Mouse (Mus musculus) forebrain, embryonic 14.5 days (tissue): ENCODE data around the gene Mcur1. TPM values are rescaled to one million over a fixed set of nuclear protein-coding genes. Genes with fewer than 3 reads are reported as not detected.

Experiments used
- ATAC-seq: fragments of 200-750 bp; cut with Nextera tagmentation; 2 replicates; pipeline ENCODE4 v1.8.0; 2017; ENCODE audit warnings: mild to moderate bottlenecking, moderate library complexity
- DNase-seq: peaks from one replicate; pipeline ENCODE4 v3.0.0-alpha.2; 2015; ENCODE audit warnings: low spot score
- H3K27ac ChIP-seq: fragments of 300-500 bp; sonication (generic); 2 replicates; pipeline ENCODE4 v1.5.1; 2014; ENCODE audit warnings: low read depth, mild to moderate bottlenecking, control low read depth, low read length, moderate library complexity
- H3K27me3 ChIP-seq: fragments of 300-500 bp; sonication (generic); replicated peaks from 2 replicates; pipeline ENCODE4 v1.6.1; 2014; ENCODE audit warnings: low read length, control low read depth, mixed read lengths; ENCODE audit not compliant: control insufficient read depth, insufficient read depth
- H3K36me3 ChIP-seq: fragments of 300-500 bp; sonication (generic); 2 replicates; pipeline ENCODE4 v1.6.1; 2014; ENCODE audit warnings: low read length, control low read depth; ENCODE audit not compliant: control insufficient read depth, insufficient read depth
- H3K4me1 ChIP-seq: fragments of 300-500 bp; sonication (generic); 2 replicates; pipeline ENCODE4 v1.6.1; 2014; ENCODE audit warnings: antibody characterized with exemption, low read length, control low read depth; ENCODE audit not compliant: control insufficient read depth, insufficient read depth
- H3K4me2 ChIP-seq: fragments of 300-500 bp; sonication (generic); 2 replicates; pipeline ENCODE4 v1.6.1; 2014; ENCODE audit warnings: mild to moderate bottlenecking, control low read depth, low read length
- H3K4me3 ChIP-seq: fragments of 300-500 bp; sonication (generic); 2 replicates; pipeline ENCODE4 v1.5.1; 2014; ENCODE audit warnings: low read depth, low read length, control low read depth
- H3K9ac ChIP-seq: fragments of 300-500 bp; sonication (generic); 2 replicates; pipeline ENCODE4 v1.6.1; 2014; ENCODE audit warnings: mild to moderate bottlenecking, low read length, control low read depth, moderate library complexity
- H3K9me3 ChIP-seq: fragments of 300-500 bp; sonication (generic); replicated peaks from 2 replicates; pipeline ENCODE4 v1.6.1; 2016; ENCODE audit warnings: low read length, control low read depth, mixed read lengths; ENCODE audit not compliant: control insufficient read depth
- WGBS: fragments of 180-500 bp; shearing (Covaris S2); extraction: QIAGEN DNeasy Blood & Tissue Kit; methylation state at CpG from one replicate; pipeline ENCODE4 v1.1.7; 2014; 5-methylcytosine and 5-hydroxymethylcytosine counted together
- polyA plus RNA-seq: library from polyadenylated mRNA; unstranded; fragments of >200 nt; fragmentation: Nextera tagmentation; extraction: Ambion mirVana; gene quantifications from 2 replicates; pipeline ENCODE4 v1.2.1, GENCODE M21; 2014

Mcur1 gene
- polyA plus RNA-seq, 1 experiment from 2014 or later = 7.2 TPM

- no peaks in the 10 kb centered on the region for H3K27me3 ChIP-seq
- H3K4me1 ChIP-seq = peaks cover 27% of the 10 kb centered on the region
- peak overlapping the region; percentile 29; the same call in 1 of the 2 replicates for H3K9ac ChIP-seq
- no peaks in the 10 kb centered on the region for H3K36me3 ChIP-seq
- no peak overlapping the region for H3K4me2 ChIP-seq
- no peak overlapping the region for H3K4me3 ChIP-seq
- peak overlapping the region; percentile 44 for H3K27ac ChIP-seq
- DNase-seq (peak; percentile 41), ATAC-seq (peak; percentile 40)
- no peaks in the 10 kb centered on the region for H3K9me3 ChIP-seq
- 37% methylated on average over 16 of the region's 16 CpGs for WGBS
Observed at GRCm38 (mm10) chr13:43525363-43526134, 34.4 kb downstream of the Mcur1 start.

GRCm38 (mm10) chr13:43524491-43525362 is 35.3 kb downstream of the Mcur1 start:
- Histone ChIP-seq H3K27ac (peak overlapping the region; percentile 44; the same call in 1 of the 2 replicates), H3K36me3 (no peaks in the 10 kb centered on the region), H3K27me3 (no peaks in the 10 kb centered on the region), H3K9ac (no peak overlapping the region), H3K9me3 (no peaks in the 10 kb centered on the region), H3K4me2 (no peak overlapping the region), H3K4me3 (no peak overlapping the region), H3K4me1 (peaks cover 20% of the 10 kb centered on the region)
- peak; percentile 73 for DNase-seq
- WGBS = 54% methylated on average over 16 of the region's 16 CpGs
- peak; percentile 70 for ATAC-seq

- Histone ChIP-seq H3K4me1 (peaks cover 20% of the 10 kb centered on the region), H3K9ac (no peak overlapping the region), H3K4me2 (no peak overlapping the region), H3K27me3 (no peaks in the 10 kb centered on the region), H3K27ac (no peak overlapping the region), H3K9me3 (no peaks in the 10 kb centered on the region), H3K4me3 (no peak overlapping the region), H3K36me3 (no peaks in the 10 kb centered on the region)
- WGBS = 34% methylated on average over 7 of the region's 7 CpGs
- no peak for ATAC-seq
- DNase-seq = no peak
Observed at GRCm38 (mm10) chr13:43523906-43524480, 36.0 kb downstream of the Mcur1 start.

DNA sequence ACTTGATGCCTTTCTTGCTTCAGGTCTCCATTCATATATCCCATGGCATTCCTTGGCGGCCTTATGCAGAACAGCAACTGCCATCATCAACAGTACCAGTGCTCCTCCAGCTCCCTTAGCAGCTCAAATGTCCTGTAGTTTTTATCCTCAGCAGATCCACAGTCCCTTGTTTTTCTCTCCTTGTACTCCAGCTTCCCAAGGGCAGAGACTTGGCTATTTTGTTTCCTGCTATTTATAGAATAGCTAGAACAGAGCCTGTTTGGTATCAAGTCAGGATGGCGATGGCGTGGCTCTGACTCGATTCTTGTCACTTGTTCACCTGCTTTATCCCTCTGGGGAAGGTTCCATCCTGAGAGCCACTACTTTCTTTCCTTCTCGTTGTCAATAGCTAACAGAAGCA is 38.1 kb downstream of the Mcur1 start:
- WGBS = 91% methylated on average over 5 of the region's 5 CpGs
- H3K36me3 ChIP-seq = no peaks in the 10 kb centered on the region
- H3K4me2 ChIP-seq = no peak overlapping the region
- peaks cover 20% of the 10 kb centered on the region for H3K4me1 ChIP-seq
- DNase-seq (no peak), ATAC-seq (no peak)
- H3K4me3 ChIP-seq = no peak overlapping the region
- no peaks in the 10 kb centered on the region for H3K27me3 ChIP-seq
- no peak overlapping the region for H3K9ac ChIP-seq
- H3K27ac ChIP-seq = no peak overlapping the region
- no peaks in the 10 kb centered on the region for H3K9me3 ChIP-seq

DNA sequence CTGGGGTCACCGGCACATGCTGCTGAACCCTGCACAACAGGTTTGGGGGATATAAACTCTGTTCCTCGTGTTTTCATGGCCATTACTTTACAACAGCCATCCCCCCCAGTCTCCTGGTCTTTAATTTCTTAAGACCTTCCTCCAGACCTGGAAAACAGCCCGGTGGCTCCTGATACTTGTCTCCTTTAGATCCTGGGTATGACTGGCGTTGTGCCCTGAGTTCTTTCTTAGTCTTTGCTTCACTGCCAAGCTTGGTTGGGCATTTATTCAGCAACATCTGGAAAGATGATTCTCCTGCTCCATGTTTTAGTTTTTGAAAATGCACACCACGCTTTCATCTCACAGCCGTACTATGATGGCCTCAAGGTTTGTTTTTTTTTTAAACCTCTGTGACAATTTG is 40.7 kb downstream of the Mcur1 start:
- no peak overlapping the region for H3K4me2 ChIP-seq
- no peak overlapping the region for H3K4me3 ChIP-seq
- no peaks in the 10 kb centered on the region for H3K9me3 ChIP-seq
- no peaks in the 10 kb centered on the region for H3K27me3 ChIP-seq
- ATAC-seq (no peak), DNase-seq (no peak)
- 77% methylated on average over 6 of the region's 6 CpGs for WGBS
- peaks cover 2% of the 10 kb centered on the region; the same call in 1 of the 2 replicates for H3K4me1 ChIP-seq
- H3K36me3 ChIP-seq = no peaks in the 10 kb centered on the region
- no peak overlapping the region for H3K9ac ChIP-seq
- no peak overlapping the region for H3K27ac ChIP-seq

- no peaks in the 10 kb centered on the region for H3K36me3 ChIP-seq
- DNase-seq (peak; percentile 45), ATAC-seq (no peak)
- no peaks in the 10 kb centered on the region for H3K27me3 ChIP-seq
- H3K4me1 ChIP-seq = no peaks in the 10 kb centered on the region
- H3K27ac ChIP-seq = no peak overlapping the region
- H3K4me3 ChIP-seq = no peak overlapping the region
- H3K9ac ChIP-seq = no peak overlapping the region
- WGBS = 70% methylated on average over 8 of the region's 8 CpGs
- H3K4me2 ChIP-seq = no peak overlapping the region
- H3K9me3 ChIP-seq = no peaks in the 10 kb centered on the region
Observed at GRCm38 (mm10) chr13:43517371-43517770, 42.6 kb downstream of the Mcur1 start.

DNA sequence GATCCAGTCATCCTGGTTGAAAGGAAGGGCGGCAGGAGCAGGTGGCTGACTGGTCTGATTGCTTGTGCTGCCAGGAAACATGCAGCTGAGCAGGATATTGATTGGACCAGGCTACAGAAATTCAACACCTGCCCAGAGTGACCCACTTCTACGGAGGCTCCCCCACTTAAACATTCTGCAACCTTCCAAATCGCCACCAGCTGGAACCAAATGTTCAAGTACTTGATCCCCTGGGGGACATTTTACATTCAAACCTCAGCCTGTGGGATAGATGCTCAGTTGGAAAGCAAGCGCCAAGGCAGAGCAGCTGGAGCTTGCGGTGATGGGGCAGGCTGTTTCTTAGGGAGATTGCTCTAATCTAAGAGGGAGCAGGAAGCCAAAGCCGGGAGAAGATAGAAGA is 43.1 kb downstream of the Mcur1 start:
- no peak overlapping the region for H3K4me2 ChIP-seq
- H3K27ac ChIP-seq = no peak overlapping the region
- no peak overlapping the region for H3K4me3 ChIP-seq
- no peak overlapping the region for H3K9ac ChIP-seq
- no peak for ATAC-seq
- no peaks in the 10 kb centered on the region for H3K9me3 ChIP-seq
- no peaks in the 10 kb centered on the region for H3K27me3 ChIP-seq
- no peaks in the 10 kb centered on the region for H3K4me1 ChIP-seq
- no peak for DNase-seq
- 51% methylated on average over 6 of the region's 6 CpGs for WGBS
- H3K36me3 ChIP-seq = no peaks in the 10 kb centered on the region

GRCm38 (mm10) chr13:43516119-43516518 is 43.9 kb downstream of the Mcur1 start:
- Histone ChIP-seq H3K4me3 (no peak overlapping the region), H3K4me1 (no peaks in the 10 kb centered on the region), H3K27me3 (no peaks in the 10 kb centered on the region), H3K27ac (no peak overlapping the region), H3K9ac (no peak overlapping the region), H3K4me2 (no peak overlapping the region), H3K9me3 (no peaks in the 10 kb centered on the region), H3K36me3 (no peaks in the 10 kb centered on the region)
- no peak for DNase-seq
- no peak for ATAC-seq
- 90% methylated on average over 5 of the region's 5 CpGs for WGBS
